Mouse (Mus musculus) testis, adult 2 months (tissue): ENCODE data around the gene Ets2.

Experiments used
- CTCF ChIP-seq: fragments of 200-500 bp; IDR thresholded peaks from 2 replicates; pipeline ENCODE4 v1.5.1; 2012; ENCODE audit warnings: low read depth, mild to moderate bottlenecking, inconsistent platforms, low read length, moderate library complexity; ENCODE audit not compliant: control insufficient read depth, insufficient read depth, insufficient replicate concordance
- POLR2A ChIP-seq: fragments of 200-500 bp; IDR thresholded peaks from 2 replicates; pipeline ENCODE4 v1.6.1; 2012; ENCODE audit warnings: low read depth, mild to moderate bottlenecking, inconsistent platforms, low read length, moderate library complexity; ENCODE audit not compliant: control insufficient read depth

DNA sequence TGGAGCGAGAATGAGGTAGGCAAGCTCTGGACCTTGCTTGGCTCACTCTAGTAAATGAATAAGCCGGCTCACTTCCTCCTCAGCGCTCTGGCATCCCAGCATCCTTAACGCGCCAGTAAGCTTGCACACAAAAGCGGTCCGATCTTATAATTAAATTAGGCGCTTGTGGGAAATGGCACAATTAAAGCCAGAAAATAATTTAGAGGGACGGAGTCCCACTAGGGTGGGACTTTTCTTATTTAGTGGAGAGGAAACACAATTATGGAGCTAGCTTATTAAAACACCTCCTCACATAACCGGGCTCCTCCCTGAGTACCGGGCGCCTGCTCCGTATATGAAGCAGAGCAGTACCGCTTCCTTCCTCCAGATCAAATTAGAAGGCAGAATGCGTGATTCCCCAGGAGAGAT is 47.7 kb upstream of the Ets2 start:
- TF ChIP-seq CTCF (no peak), POLR2A (no peak)
